Mouse (Mus musculus) hindbrain, postnatal 0 days (tissue): ENCODE measurements around the gene Rhbg. TPM values are rescaled to one million over a fixed set of nuclear protein-coding genes. Genes with fewer than 3 reads are reported as not detected.
A peak's percentile ranks its signal among the peaks of the same experiment; 100 is the strongest.

ENCODE experiments used
- ATAC-seq: fragments of 200-750 bp; cut with Nextera tagmentation; 2 replicates; pipeline ENCODE4 v1.8.0; 2017; ENCODE audit warnings: mild to moderate bottlenecking, moderate TSS enrichment, moderate library complexity
- DNase-seq: peaks from one replicate; pipeline ENCODE4 v3.0.0-alpha.2; 2015; ENCODE audit warnings: low spot score
- H3K27ac ChIP-seq: fragments of 300-500 bp; sonication (generic); 2 replicates; pipeline ENCODE4 v1.5.1; 2014; ENCODE audit warnings: mild to moderate bottlenecking
- H3K27me3 ChIP-seq: fragments of 300-500 bp; sonication (generic); 2 replicates; pipeline ENCODE4 v1.6.1; 2014; ENCODE audit warnings: low read length, mixed read lengths; ENCODE audit not compliant: insufficient read depth
- H3K36me3 ChIP-seq: fragments of 300-500 bp; sonication (generic); 2 replicates; pipeline ENCODE4 v1.6.1; 2014; ENCODE audit warnings: low read length, mixed read lengths; ENCODE audit not compliant: insufficient read depth
- H3K4me1 ChIP-seq: fragments of 300-500 bp; sonication (generic); 2 replicates; pipeline ENCODE4 v1.6.1; 2014; ENCODE audit warnings: antibody characterized with exemption, low read length, mixed read lengths; ENCODE audit not compliant: insufficient read depth
- H3K4me2 ChIP-seq: fragments of 300-500 bp; sonication (generic); 2 replicates; pipeline ENCODE4 v1.6.1; 2014; ENCODE audit warnings: low read depth, mild to moderate bottlenecking, low read length, moderate library complexity, mixed read lengths
- H3K4me3 ChIP-seq: fragments of 300-500 bp; sonication (generic); 2 replicates; pipeline ENCODE4 v1.5.1; 2014; ENCODE audit warnings: low read length
- H3K9ac ChIP-seq: fragments of 300-500 bp; sonication (generic); replicated peaks from 2 replicates; pipeline ENCODE4 v1.6.1; 2014; ENCODE audit warnings: mild to moderate bottlenecking, low read length, moderate library complexity, mixed read lengths
- H3K9me3 ChIP-seq: fragments of 300-500 bp; sonication (generic); 2 replicates; pipeline ENCODE4 v1.6.1; 2016; ENCODE audit warnings: low read length, mixed read lengths
- CTCF ChIP-seq: IDR thresholded peaks from 2 replicates; pipeline ENCODE4 v1.5.1; 2016; ENCODE audit warnings: antibody characterized with exemption, control low read depth, low read depth
- WGBS: fragments of 180-500 bp; shearing (Covaris S2); extraction: QIAGEN DNeasy Blood & Tissue Kit; methylation state at CpG from one replicate; pipeline ENCODE4 v1.1.7; 2014; 5-methylcytosine and 5-hydroxymethylcytosine counted together
- polyA plus RNA-seq: library from polyadenylated mRNA; unstranded; fragments of >200 nt; fragmentation: Nextera tagmentation; extraction: Ambion mirVana; gene quantifications from 2 replicates; pipeline ENCODE4 v1.2.1, GENCODE M21; 2015
- total RNA-seq: library from RNA; depleted of rRNA; stranded (reverse); fragments of >200 nt; gene quantifications from 2 replicates; pipeline ENCODE4 v1.2.3, GENCODE M21; 2014

The Rhbg gene
- total and polyA plus RNA-seq, 2 experiments from 2014 or later: 0.43 to 0.94 TPM

GRCm38 (mm10) chr3:88206500-88206899 is 48.0 kb downstream of the Rhbg start:
- ATAC-seq (peak; percentile 24; the same call in 1 of the 2 replicates), DNase-seq (peak; percentile 54)
- H3K9ac ChIP-seq: peak overlapping the region; percentile 81
- no peak for TF ChIP-seq CTCF
- no peaks in the 10 kb centered on the region for H3K36me3 ChIP-seq
- no peaks in the 10 kb centered on the region for H3K9me3 ChIP-seq
- peak overlapping the region; percentile 94 for H3K27ac ChIP-seq
- peak overlapping the region; percentile 57 for H3K4me3 ChIP-seq
- peaks cover 48% of the 10 kb centered on the region for H3K4me1 ChIP-seq
- H3K27me3 ChIP-seq: no peaks in the 10 kb centered on the region
- peak overlapping the region; percentile 66 for H3K4me2 ChIP-seq
- 4% methylated on average over 3 of the region's 3 CpGs for WGBS

GRCm38 (mm10) chr3:88205563-88206491 is 48.7 kb downstream of the Rhbg start:
- H3K36me3 ChIP-seq: no peaks in the 10 kb centered on the region
- no peaks in the 10 kb centered on the region for H3K27me3 ChIP-seq
- 4% methylated on average over 8 of the region's 8 CpGs for WGBS
- H3K9me3 ChIP-seq: no peaks in the 10 kb centered on the region
- TF ChIP-seq CTCF: no peak
- ATAC-seq (peak; percentile 84), DNase-seq (peak; percentile 85)
- H3K27ac ChIP-seq: peak overlapping the region; percentile 94
- peak overlapping the region; percentile 81 for H3K9ac ChIP-seq
- peaks cover 49% of the 10 kb centered on the region for H3K4me1 ChIP-seq
- peak overlapping the region; percentile 66 for H3K4me2 ChIP-seq
- H3K4me3 ChIP-seq: peak overlapping the region; percentile 57

GRCm38 (mm10) chr3:88205176-88205562 is 49.3 kb downstream of the Rhbg start:
- peak overlapping the region; percentile 27 for H3K4me2 ChIP-seq
- H3K4me1 ChIP-seq: peaks cover 46% of the 10 kb centered on the region

GRCm38 (mm10) chr3:88204751-88205150 is 49.8 kb downstream of the Rhbg start:
- ATAC-seq (no peak), DNase-seq (peak; percentile 57)
- H3K9ac ChIP-seq: peak overlapping the region; percentile 35

More at GRCm38 (mm10) chr3:88205176-88205562, 49.3 kb downstream of the Rhbg start:
- Histone ChIP-seq H3K9me3 (no peaks in the 10 kb centered on the region), H3K27me3 (no peaks in the 10 kb centered on the region), H3K9ac (peak overlapping the region; percentile 35; the same call in 1 of the 2 replicates), H3K27ac (peak overlapping the region; percentile 94), H3K36me3 (no peaks in the 10 kb centered on the region), H3K4me3 (no peak overlapping the region)
- ATAC-seq (peak; percentile 1; the same call in 1 of the 2 replicates), DNase-seq (no peak)
- 12% methylated on average over 4 of the region's 4 CpGs for WGBS
- TF ChIP-seq CTCF: no peak

GRCm38 (mm10) chr3:88203999-88204700 is 50.4 kb downstream of the Rhbg start:
- Histone ChIP-seq H3K9me3 (no peaks in the 10 kb centered on the region), H3K27me3 (no peaks in the 10 kb centered on the region), H3K27ac (peak overlapping the region; percentile 94), H3K9ac (peak overlapping the region; percentile 35), H3K36me3 (no peaks in the 10 kb centered on the region), H3K4me1 (peaks cover 41% of the 10 kb centered on the region), H3K4me3 (no peak overlapping the region), H3K4me2 (0 out of 2 replicates have a peak overlapping the region, but pooled peaks have one; percentile 6)
- no peak for TF ChIP-seq CTCF
- peak; percentile 3 for DNase-seq
- WGBS: 8% methylated on average over 7 of the region's 7 CpGs
- ATAC-seq: no peak

More at GRCm38 (mm10) chr3:88204751-88205150, 49.8 kb downstream of the Rhbg start:
- H3K4me2 ChIP-seq: peak overlapping the region; percentile 27
- no peaks in the 10 kb centered on the region for H3K9me3 ChIP-seq
- H3K4me3 ChIP-seq: no peak overlapping the region
- H3K27me3 ChIP-seq: no peaks in the 10 kb centered on the region
- peak overlapping the region; percentile 94 for H3K27ac ChIP-seq
- peaks cover 42% of the 10 kb centered on the region for H3K4me1 ChIP-seq
- 21% methylated on average over 1 of the region's 1 CpGs for WGBS
- TF ChIP-seq CTCF: no peak
- H3K36me3 ChIP-seq: no peaks in the 10 kb centered on the region

- ATAC-seq (no peak), DNase-seq (peak; percentile 53)
- Histone ChIP-seq H3K9ac (peak overlapping the region; percentile 14; the same call in 1 of the 2 replicates), H3K4me1 (peaks cover 45% of the 10 kb centered on the region), H3K36me3 (no peaks in the 10 kb centered on the region), H3K27ac (peak overlapping the region; percentile 94), H3K9me3 (no peaks in the 10 kb centered on the region), H3K27me3 (no peaks in the 10 kb centered on the region), H3K4me2 (no peak overlapping the region), H3K4me3 (no peak overlapping the region)
- WGBS: 10% methylated on average over 5 of the region's 5 CpGs
- no peak for TF ChIP-seq CTCF
Measured at GRCm38 (mm10) chr3:88203456-88203855, 51.1 kb downstream of the Rhbg start.
